Mouse (Mus musculus): Measurements from ENCODE around the gene Fbxl2.

DNA sequence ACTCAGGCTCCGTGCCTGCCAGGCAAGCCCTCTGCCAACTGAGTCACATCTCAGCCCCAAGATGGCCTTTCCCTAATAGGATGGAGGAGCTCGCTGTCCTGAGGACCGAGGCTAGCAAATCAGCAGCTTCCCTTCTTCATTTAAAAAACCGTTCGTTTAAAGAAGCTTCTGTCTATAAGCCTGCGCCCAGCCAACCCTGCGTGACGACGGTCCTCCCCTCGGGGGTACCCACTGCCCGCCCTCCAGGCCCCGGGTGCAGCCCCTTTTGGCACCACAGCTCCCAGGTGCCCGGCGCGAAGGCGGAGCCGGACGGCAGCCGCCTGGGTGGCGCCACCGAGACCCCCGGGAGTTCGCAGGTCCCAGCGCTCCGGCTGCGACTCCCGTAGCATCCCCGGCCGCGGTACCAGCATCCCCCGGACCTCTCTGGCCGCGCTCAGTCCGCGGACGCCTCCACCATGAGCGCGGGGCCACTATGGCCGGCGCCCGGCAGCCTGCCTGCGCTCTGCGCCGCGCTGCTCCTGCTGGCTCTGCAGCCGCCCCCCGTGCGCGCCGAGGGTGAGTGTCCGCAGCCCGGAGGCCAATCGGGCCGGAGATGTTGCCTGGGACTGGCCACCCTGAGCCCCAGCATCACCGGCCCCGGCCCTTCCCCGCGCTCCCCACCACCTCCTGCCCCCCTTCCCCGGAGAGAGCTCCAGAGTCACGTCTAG lies 11.3 kb upstream of the Fbxl2 start, which contains the start of gene Susd5:
- TF ChIP-seq MYOG (IDR thresholded peaks at IDR 0.05; ENCODE audit: control insufficient read depth, extremely low read depth, insufficient read length) (no peak), CTCF (IDR thresholded peaks at IDR 0.05; ENCODE audit: control insufficient read depth, insufficient read depth, insufficient read length) (no peak), MAX (IDR thresholded peaks at IDR 0.05) (no peak), CEBPB (IDR thresholded peaks at IDR 0.05; ENCODE audit: low read depth) (no peak), MYOD1 (IDR thresholded peaks at IDR 0.05; ENCODE audit: control insufficient read depth, insufficient read length, low read depth) (no peak)

Measured in C2C12 (cell line).